Mouse (Mus musculus) fat pad, adult 2 months (tissue): Measurements from ENCODE around the gene Itpr1.

Experiments used
- DNase-seq: peaks from one replicate; pipeline ENCODE4 v3.0.0-alpha.2; 2011; ENCODE audit warnings: low read depth, low spot score; ENCODE audit errors: extremely low read depth

Gene Itpr1

GRCm38 (mm10) chr6:108569460-108570187 lies 356.7 kb downstream of the Itpr1 start:
- DNase-seq = no peak

- no peak for DNase-seq
These were observed 357.6 kb downstream of the Itpr1 start for GRCm38 (mm10) chr6:108570351-108571041.

GRCm38 (mm10) chr6:108571042-108571590 lies 358.2 kb downstream of the Itpr1 start:
- no peak for DNase-seq

- no peak for DNase-seq
These were observed 359.8 kb downstream of the Itpr1 start for GRCm38 (mm10) chr6:108572646-108573045.

GRCm38 (mm10) chr6:108577056-108577455 lies 364.2 kb downstream of the Itpr1 start:
- no peak for DNase-seq

- no peak for DNase-seq
These were observed 375.5 kb downstream of the Itpr1 start for GRCm38 (mm10) chr6:108588426-108588825.

GRCm38 (mm10) chr6:108592227-108592626 lies 379.3 kb downstream of the Itpr1 start:
- DNase-seq = no peak

- no peak for DNase-seq
These were observed 379.7 kb downstream of the Itpr1 start for GRCm38 (mm10) chr6:108592636-108593035.

GRCm38 (mm10) chr6:108594171-108594841 lies 381.4 kb downstream of the Itpr1 start:
- no peak for DNase-seq

- DNase-seq = no peak
These were observed 385.8 kb downstream of the Itpr1 start for GRCm38 (mm10) chr6:108598691-108599090.

- DNase-seq = no peak
These were observed 386.4 kb downstream of the Itpr1 start for GRCm38 (mm10) chr6:108599317-108599716.
